Mouse (Mus musculus) ES-Bruce4 (cell line): ENCODE measurements at regions not wholly inside any gene's neighbourhood (a gene's known extent, or its start where the extent isn't known, plus 50 kb on each side); places are given as distances from the start of the nearest gene placed in this dataset.

Experiments
- CTCF ChIP-seq: IDR thresholded peaks from one replicate; pipeline ENCODE4 v1.8.1; 2011; ENCODE audit warnings: low read depth, low read length
- EP300 ChIP-seq: IDR thresholded peaks from 2 replicates; pipeline ENCODE4 v1.6.1; 2011; ENCODE audit warnings: low read depth, low read length; ENCODE audit not compliant: insufficient read depth

- TF ChIP-seq EP300 (no peak), CTCF (no peak)
Measured at GRCm38 (mm10) chr8:99591308-99592004, 175.2 kb upstream of the Cdh8 start.
